Mouse (Mus musculus) erythroid progenitor cell, adult 5-6 weeks (primary cell): ENCODE results near the gene Gm20820. TPM values are rescaled to one million over a fixed set of nuclear protein-coding genes. Genes with fewer than 3 reads are reported as not detected.
"Not testable (repeated sequence)": the region's sequence is repeated elsewhere in the genome, so short reads cannot be mapped to it uniquely, and the experiment has no call there.

ENCODE experiments used
- ATAC-seq: replicated peaks from 2 replicates; pipeline ENCODE4 v1.8.0; 2016; ENCODE audit warnings: moderate number of reproducible peaks, mild to moderate bottlenecking, moderate TSS enrichment, inconsistent platforms; ENCODE audit not compliant: poor library complexity, low FRiP score, severe bottlenecking
- total RNA-seq, 2 experiments: library from RNA; stranded (forward) in 1 of 2; stranded (reverse) in 1 of 2; fragments of 150-400 nt in 1 of 2; fragments of 186-747, 209-891 nt in 1 of 2; gene quantifications; 2 replicates each; pipeline versions ENCODE4 v1.2.3 to v1.2.4; 2015 to 2017; ENCODE audit warnings: low replicate concordance in 2 of 2

Gm20820 gene
- total RNA-seq (2015; ENCODE audit: low replicate concordance) (not detected in 2 replicates), total RNA-seq (2017; ENCODE audit: low replicate concordance) (not detected in 2 replicates)

DNA sequence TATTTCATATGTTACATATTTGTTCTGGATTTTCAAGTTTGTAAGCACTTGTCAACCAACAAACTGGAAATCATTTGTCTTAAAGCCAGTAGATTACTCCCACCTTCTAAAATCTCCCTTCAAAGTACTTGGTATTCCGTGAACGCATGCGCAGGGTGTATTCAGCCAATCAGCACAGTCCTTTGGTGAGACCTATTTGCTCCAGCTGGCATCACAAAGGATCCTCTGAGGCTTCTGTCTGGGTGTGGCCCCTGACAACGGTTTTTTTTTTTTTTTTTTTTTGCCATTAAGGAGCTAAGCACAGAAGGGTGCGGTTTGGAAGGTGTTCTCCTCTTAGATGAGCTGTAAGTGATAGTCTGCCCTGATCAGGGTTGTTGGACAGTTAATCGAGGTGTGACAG is at the start of gene Gm20820:
Gene Gm20820, plus strand, starts transcription at position 301 of the 400 bp plus-strand sequence.
- ATAC-seq: not testable (repeated sequence)
